Mouse (Mus musculus): ENCODE results near the gene Asb14.
"Not testable (repeated sequence)": the region's sequence is repeated elsewhere in the genome, so short reads cannot be mapped to it uniquely, and the experiment has no call there.

The Asb14 gene

GRCm38 (mm10) chr14:26894392-26894791 is at the start of gene Asb14:
TSS of gene Asb14 (plus strand) at chr14:26894557.
- DNase-seq (ENCODE audit: low spot score in 2 of 2) = no peak

DNA sequence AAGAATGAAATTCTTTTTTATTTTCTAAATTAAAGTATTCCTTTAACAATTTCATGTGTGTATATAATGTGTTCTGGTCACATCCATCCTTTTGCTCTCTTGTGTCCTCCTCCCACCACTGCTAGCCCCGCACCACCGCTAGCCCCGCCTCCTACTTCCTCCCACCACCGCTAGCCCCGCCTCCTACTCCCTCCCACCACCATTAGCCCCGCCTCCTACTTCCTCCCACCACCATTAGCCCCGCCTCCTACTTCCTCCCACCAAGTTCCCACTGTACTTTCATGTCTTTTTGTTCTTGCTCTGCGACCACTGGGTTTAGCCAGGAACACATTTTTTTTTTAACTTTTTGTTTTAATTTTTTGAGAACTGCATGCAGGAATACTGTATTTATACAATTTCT is 41.3 kb upstream of the Asb14 start:
- DNase-seq (ENCODE audit: low spot score in 2 of 2) = peak in 1 of 2 experiments; percentile 9

DNA sequence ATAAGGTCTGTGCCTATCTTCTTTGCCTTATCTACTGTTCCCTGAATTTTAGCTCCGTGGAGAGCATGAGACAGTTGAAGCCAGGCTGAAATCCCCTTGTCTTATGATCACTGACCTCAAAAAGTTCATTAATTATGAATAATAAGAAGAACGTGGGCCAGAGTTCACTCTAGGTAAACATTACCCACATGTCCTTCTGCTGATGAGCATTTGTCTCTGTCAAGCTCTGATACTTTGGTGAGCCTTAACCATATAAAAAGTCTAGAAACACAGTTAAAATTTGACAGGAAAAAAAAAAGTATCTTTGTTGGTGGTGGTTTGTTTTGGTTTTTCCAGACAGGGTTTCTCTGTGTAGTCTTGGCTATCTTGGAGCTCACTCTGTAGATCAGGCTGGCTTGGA is 40.3 kb upstream of the Asb14 start:
- DNase-seq (ENCODE audit: low spot score in 2 of 2) = no peak

DNA sequence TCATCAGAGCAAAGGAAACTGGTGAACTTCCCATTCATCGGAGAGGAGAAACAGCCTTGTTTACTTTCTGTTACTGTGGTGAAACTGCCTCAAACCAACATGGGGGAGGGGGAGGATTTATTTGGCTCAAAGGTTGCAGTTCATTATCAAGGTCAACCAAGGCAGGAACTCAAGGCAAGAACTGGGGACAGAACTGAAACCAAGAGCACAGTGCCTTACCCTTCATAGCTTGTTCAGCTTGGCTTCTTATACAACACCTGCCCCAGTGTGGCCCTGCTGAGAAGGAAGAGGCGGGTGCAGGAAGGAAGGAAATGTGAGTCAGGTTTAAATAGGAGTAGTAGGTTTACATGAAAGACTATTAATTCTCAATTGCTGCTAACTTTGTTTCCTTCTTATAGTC is 36.0 kb upstream of the Asb14 start:
- DNase-seq (ENCODE audit: low spot score in 2 of 2) = peak in 1 of 2 experiments; percentile 8

- DNase-seq (ENCODE audit: low spot score in 2 of 2) = no peak
Measured at GRCm38 (mm10) chr14:26859024-26859423, 35.3 kb upstream of the Asb14 start.

DNA sequence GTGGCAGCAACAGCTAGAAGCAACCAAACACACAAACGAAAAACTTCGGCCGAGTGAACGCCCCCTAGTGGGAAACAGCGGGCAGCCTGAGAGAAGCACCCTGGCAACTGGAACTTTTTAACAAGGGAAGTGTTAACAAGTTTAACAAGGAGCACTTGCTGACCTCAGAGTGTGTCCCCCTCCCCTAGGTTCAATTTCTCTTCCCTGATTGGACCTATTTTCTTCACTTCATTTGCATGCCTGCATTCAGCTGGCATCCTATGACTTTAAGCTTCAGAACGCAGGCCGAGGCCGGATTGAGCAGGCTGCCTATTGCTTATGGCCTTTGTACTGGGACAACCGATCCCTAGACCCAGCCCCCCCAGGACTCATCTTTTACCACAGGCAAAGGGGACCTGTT is 27.0 kb upstream of the Asb14 start:
- no peak for DNase-seq (ENCODE audit: low spot score in 2 of 2)

DNA sequence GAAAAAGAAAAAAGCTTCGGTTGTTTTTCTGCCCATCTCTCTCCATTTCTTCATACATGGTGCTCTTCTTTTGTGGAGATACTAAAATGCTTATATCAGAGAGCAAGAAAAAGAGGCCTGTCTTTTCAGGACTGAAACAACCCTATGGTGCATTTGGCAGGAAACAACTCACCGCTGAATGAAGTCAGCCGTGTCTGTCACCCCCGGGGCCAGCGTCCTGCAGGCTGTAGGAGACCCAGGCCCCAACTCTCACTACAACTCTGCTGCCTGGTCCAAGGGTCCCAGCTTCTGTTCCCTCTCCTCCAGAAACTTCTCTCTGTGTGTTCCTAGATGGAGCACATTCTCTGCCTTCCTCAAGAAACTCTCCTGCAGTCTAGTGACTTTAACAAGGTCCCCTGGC is 26.1 kb upstream of the Asb14 start:
- DNase-seq (ENCODE audit: low spot score in 2 of 2) = no peak

DNA sequence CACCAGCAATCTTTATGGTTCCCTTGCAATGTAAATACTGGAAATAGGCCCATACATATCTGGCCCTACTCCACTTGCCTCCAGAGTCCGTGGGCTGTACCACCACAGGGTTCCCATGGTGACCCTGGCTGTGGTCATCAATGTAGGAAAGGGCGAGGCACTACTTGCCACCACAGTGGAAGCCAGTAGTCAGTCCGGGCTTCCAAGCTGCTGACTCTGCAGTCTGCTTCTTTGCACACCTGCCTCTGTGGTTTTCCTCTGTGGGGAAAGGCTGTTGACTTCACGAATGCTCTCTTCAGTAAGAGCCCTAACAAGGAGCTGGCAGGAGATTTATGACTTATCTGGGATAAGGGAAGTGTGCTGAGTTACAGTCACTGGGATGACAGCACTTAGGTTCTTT is 15.6 kb upstream of the Asb14 start:
- DNase-seq (ENCODE audit: low spot score in 2 of 2) = no peak

- DNase-seq (ENCODE audit: low spot score in 2 of 2) = no peak
Measured at GRCm38 (mm10) chr14:26879976-26880375, 14.4 kb upstream of the Asb14 start.

DNA sequence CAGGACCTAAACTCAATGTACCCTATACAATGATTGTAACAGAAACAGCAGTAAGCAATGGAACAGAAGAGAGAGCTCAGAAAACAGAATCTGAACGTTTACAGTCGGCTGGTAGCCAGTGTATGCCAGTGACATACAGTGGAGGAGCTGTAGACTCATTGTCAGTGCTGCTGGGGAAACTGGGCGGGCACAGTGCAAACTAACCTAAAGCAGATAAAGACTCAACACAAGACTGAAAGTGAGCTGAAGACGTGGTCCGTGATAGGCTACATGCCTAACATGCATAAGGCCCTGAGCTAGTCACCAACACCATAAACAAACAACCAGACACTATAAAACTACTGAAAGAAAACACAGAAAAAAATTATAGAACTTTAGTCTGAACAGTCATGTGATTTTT is 12.7 kb upstream of the Asb14 start:
- DNase-seq (ENCODE audit: low spot score in 2 of 2) = no peak

GRCm38 (mm10) chr14:26887244-26887643 is 7.1 kb upstream of the Asb14 start:
- DNase-seq (ENCODE audit: low spot score in 2 of 2) = no peak

- no peak for DNase-seq (ENCODE audit: low spot score in 2 of 2)
Measured at GRCm38 (mm10) chr14:26890777-26891176, 3.6 kb upstream of the Asb14 start.

DNA sequence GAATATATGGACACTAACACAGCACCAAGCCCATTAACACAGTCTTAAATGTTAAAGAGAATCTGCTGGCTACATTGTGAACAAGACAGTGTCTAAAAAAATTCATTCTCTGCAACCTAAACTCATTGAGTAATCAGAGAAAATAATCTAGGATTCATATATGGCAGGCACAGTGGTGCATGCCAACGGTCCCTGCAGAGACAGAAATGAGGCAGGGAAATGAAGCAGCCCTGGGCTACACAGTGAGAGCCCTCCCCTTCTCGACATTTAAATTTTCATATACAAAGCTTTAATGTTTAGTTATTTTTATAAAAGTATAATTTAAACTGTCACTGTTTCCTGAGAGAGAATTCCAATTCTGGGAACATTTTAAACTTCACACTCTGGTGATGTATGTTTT is 5.1 kb downstream of the Asb14 start:
- no peak for DNase-seq (ENCODE audit: low spot score in 2 of 2)

GRCm38 (mm10) chr14:26900893-26901292 is 6.5 kb downstream of the Asb14 start:
- no peak for DNase-seq (ENCODE audit: low spot score in 2 of 2)

DNA sequence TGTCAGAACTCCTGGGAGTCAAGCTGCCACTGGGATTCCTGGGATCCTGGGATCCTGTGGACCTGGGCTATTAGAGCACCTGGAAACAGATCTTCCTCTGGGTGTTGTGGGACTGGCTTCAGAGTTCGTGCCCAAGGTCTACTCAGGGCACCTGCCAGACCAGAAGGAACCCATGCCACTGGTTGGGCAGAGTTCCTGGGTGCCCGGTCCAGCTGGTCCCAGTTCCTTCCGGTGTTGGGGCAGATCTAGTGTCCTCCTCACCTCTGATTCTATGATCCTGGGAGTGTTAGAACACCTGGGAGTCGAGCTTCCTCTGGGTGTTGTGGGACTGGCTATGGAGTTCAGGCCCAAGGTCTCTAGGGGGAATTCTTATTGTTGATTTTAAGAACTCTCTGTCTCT is 13.0 kb downstream of the Asb14 start:
- DNase-seq (ENCODE audit: low spot score in 2 of 2) = no peak

DNA sequence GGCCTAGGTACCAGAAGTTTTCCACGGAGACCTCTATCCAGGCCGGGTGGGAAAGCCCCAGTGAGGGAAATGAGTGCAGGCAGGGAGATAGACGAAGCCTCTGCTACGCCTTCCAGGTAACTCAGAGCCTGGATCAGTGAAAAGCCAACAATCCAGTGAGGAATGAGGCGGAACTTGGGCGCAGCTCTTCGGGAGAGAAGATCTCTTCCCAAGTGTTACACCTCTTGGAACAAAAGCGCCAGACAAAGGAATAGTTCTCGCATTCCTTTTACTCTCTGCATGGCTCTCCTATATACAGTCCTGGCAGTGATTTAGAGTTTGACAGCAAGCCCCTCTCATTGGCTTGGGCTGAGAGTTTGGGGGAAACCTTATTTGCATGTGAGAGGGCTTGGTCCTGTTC is 16.1 kb downstream of the Asb14 start:
- DNase-seq (ENCODE audit: low spot score in 2 of 2) = not testable (repeated sequence)

DNA sequence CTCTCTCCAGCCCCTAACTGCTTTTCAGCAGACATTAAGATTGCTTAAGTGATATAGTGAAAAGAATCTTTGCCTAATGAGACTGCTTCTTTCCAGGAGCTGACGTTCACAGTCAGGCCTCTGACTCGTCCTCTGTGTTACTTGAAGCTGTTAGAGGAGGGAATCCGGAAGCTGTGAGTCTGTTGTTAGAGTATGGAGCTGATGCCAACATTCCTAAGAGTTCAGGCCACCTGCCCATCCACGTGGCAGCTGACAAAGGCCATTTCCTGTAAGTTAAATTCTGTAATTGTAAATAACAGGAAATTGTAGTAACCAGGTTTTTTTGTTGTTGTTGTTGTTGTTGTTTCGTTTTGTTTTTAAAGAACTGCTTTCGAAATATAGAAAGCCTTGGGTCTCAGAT is 16.8 kb downstream of the Asb14 start:
- no peak for DNase-seq (ENCODE audit: low spot score in 2 of 2)

DNA sequence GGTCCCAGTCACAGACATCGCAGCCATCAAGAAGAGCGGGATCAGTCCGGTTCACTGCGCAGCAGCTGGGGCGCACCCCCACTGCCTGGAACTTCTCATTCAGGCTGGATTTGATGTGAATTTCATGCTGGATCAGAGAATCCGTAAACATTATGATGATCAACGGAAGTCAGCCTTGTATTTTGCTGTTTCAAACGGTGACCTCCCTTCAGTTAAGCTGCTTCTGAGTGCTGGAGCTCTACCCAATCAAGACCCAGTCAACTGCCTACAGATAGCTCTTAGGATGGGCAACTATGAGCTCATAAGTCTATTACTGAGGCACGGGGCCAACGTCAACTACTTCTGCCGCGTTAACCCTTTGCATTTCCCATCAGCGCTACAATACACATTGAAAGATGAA is 17.5 kb downstream of the Asb14 start:
- no peak for DNase-seq (ENCODE audit: low spot score in 2 of 2)

GRCm38 (mm10) chr14:26913681-26914268 is 19.4 kb downstream of the Asb14 start:
- DNase-seq (ENCODE audit: low spot score in 2 of 2) = no peak

DNA sequence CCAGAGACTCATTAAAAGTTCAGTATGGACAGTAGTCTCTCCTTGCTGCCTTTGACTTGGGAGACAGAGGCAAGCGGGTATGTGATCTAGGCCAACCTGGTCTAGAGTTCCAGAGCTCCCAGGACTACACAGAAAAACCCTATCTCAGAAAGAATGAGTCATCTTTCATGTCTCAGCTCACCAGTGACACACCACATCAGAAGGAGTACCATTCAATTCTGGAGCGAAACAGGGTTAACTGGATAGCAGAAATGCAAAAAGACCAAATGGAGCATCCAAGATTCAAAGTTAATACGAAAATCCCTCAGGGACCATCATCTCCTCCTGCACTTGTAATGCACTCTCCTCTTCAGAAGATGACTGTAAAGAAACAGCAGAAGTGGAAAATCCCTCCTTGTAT is 25.0 kb downstream of the Asb14 start:
- no peak for DNase-seq (ENCODE audit: low spot score in 2 of 2)

DNA sequence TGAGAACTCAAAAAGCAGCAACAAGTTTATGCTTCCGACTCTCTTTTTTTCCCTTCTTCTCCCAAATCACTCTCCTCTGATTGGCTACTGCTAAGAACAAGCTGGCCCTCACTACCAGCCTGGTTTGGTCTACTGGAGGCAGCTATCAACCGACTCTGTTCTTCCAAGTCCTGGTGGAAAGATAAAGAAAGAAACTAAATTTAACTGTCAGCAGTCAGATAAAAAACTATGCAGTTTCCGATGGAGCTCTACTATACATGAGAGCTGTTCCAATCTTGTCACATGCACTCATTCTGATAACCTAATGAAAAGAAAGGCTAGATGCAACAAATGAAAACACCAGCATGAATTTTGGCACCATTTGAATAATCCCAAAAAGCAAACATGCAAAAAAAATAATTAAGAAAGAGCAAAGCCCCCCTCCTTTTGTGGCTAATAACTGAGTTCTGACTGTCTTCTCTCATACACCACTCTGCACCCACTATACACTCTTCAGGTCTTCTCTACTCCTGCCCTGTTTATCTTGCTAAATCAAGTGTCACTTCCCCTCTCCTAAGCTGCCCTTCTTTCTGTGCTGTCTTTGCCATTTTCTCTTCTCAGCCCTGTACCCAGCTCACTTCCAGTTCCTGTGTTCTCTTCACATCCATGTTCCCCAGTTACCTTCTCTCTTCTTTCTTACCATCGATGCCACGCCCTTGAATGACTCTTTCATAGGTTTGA is 29.5 kb downstream of the Asb14 start:
- DNase-seq (ENCODE audit: low spot score in 2 of 2) = no peak

- no peak for DNase-seq (ENCODE audit: low spot score in 2 of 2)
Measured at GRCm38 (mm10) chr14:26934891-26935290, 40.5 kb downstream of the Asb14 start.

GRCm38 (mm10) chr14:26935558-26935957 is 41.2 kb downstream of the Asb14 start:
- no peak for DNase-seq (ENCODE audit: low spot score in 2 of 2)

- DNase-seq (ENCODE audit: low spot score in 2 of 2) = not testable (repeated sequence)
Measured at GRCm38 (mm10) chr14:26956139-26956538, 61.8 kb downstream of the Asb14 start.

Measured in spleen, postnatal 14 days (tissue).